Mouse (Mus musculus): ENCODE measurements around the gene Bicra. TPM values are rescaled to one million over a fixed set of nuclear protein-coding genes. Genes with fewer than 3 reads are reported as not detected.
A peak's percentile ranks its signal among the peaks of the same experiment; 100 is the strongest.

Bicra gene
- total RNA-seq, 2 experiments from 2014 or later: 7.1 to 8.3 TPM

GRCm38 (mm10) chr7:15954436-15954835, 93.3 kb downstream of the Bicra start:
- intact Hi-C loops (cut with DNase I): no loop called here
- no peak for DNase-seq (ENCODE audit: low spot score)

GRCm38 (mm10) chr7:15953307-15954074, 94.2 kb downstream of the Bicra start:
- intact Hi-C loops (cut with DNase I): no loop called here
- no peak for DNase-seq (ENCODE audit: low spot score)

DNA sequence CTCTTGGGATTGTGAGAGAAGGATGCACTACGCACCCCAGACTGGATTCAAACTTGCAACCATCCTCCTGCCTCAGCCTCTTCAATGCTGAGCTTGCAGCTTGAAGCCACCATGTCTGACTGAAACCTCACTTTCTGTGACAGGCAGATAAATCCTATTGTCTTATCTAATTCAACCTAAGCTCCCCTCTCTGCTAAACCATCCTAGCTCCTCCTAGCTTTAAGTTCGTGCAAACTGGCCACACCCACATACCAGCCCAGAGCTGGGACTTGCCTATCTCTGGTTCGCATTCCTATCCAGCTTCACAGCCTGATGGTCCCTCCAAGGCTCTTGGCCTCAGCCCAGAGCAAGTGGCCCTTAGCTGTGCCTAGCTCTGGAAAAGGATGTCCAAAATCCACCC, 95.3 kb downstream of the Bicra start:
- DNase-seq (ENCODE audit: low spot score): no peak
- intact Hi-C loops (cut with DNase I): no loop called here

- no peak for DNase-seq (ENCODE audit: low spot score)
- intact Hi-C loops (cut with DNase I): no loop called here
Measured at GRCm38 (mm10) chr7:15950008-15950407, 97.7 kb downstream of the Bicra start.

- DNase-seq (ENCODE audit: low spot score): no peak
- intact Hi-C loops (cut with DNase I): loop anchor here (10.0 kb wide), 1 partner anchor 325 kb away; the partner anchor contains the start of gene Inafm1
Measured at GRCm38 (mm10) chr7:15949216-15949790, 98.4 kb downstream of the Bicra start.

GRCm38 (mm10) chr7:15948381-15948941, 99.3 kb downstream of the Bicra start:
- peak; percentile 92 for DNase-seq (ENCODE audit: low spot score)
- intact Hi-C loops (cut with DNase I): loop anchor here (1.0 to 10.0 kb wide), 3 partner anchors 18 to 326 kb away; partner anchors contain the start of genes Ehd2 and Inafm1

GRCm38 (mm10) chr7:15947653-15948260, 100.0 kb downstream of the Bicra start:
- intact Hi-C loops (cut with DNase I): loop anchor here (1.0 to 10.0 kb wide), 3 partner anchors 17 to 327 kb away; partner anchors contain the start of genes Ehd2 and Inafm1
- DNase-seq (ENCODE audit: low spot score): no peak

DNA sequence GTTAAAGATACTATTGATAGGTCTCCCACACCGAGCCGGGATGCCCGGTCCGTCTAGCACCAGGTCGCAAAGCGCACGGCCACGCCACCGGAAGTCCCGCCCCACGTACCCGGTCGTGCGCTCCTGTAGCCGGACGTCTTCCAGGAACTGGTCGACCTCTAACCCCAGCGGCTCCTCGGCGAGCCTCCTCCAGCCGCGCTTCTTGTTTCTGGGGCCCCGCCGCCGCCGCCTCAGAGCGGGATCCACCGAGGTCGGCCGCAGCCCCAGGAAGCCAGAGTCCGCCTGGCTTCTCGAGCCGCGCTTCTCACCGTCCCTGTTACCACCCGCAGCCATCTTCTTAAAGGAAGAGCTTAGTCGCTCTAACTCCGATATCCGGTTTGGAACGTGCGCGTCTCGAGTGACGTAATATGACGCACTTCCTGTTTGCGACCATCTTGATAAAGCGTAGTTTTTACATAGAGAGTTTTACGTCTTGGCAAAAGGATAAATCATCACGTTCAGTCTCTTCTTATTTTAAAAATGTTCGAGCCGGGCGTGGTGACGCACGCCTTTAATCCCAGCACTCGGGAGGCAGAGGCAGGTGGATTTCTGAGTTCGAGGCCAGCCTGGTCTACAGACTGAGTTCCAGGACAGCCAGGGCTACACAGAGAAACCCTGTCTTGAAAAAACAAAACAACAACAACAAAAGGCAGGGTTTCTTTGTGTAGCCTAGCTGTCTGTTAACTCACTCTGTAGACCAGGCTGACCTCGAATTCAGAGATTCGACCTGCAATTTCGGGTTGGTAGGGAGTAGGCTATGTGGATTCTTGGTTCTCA, 101.8 kb downstream of the Bicra start, which contains the start of gene Nop53:
Nop53 (minus strand) TSS at position 354 of the 816 bp plus-strand sequence.
- intact Hi-C loops (cut with DNase I): loop anchor here (10.0 kb wide), 1 partner anchor 329 kb away; the partner anchor contains the start of gene Inafm1
- peak; percentile 87 for DNase-seq (ENCODE audit: low spot score)

- intact Hi-C loops (cut with DNase I): loop anchor here (10.0 kb wide), 1 partner anchor 330 kb away; the partner anchor contains the start of gene Inafm1
- no peak for DNase-seq (ENCODE audit: low spot score)
Measured at GRCm38 (mm10) chr7:15945211-15945610, 102.5 kb downstream of the Bicra start.

- intact Hi-C loops (cut with DNase I): loop anchor here (10.0 kb wide), 1 partner anchor 330 kb away; the partner anchor contains the start of gene Inafm1
- no peak for DNase-seq (ENCODE audit: low spot score)
Measured at GRCm38 (mm10) chr7:15944311-15944710, 103.4 kb downstream of the Bicra start.

- no peak for DNase-seq (ENCODE audit: low spot score)
- intact Hi-C loops (cut with DNase I): no loop called here
Measured at GRCm38 (mm10) chr7:15938621-15939020, 109.1 kb downstream of the Bicra start.

GRCm38 (mm10) chr7:15937491-15937890, 110.2 kb downstream of the Bicra start:
- no peak for DNase-seq (ENCODE audit: low spot score)
- intact Hi-C loops (cut with DNase I): no loop called here

GRCm38 (mm10) chr7:15933437-15934359, 114.0 kb downstream of the Bicra start:
- intact Hi-C loops (cut with DNase I): loop anchor here (5.0 kb wide), 1 partner anchor 114 kb away; the partner anchor contains the start of gene Bicra
- peak; percentile 62 for DNase-seq (ENCODE audit: low spot score)

DNA sequence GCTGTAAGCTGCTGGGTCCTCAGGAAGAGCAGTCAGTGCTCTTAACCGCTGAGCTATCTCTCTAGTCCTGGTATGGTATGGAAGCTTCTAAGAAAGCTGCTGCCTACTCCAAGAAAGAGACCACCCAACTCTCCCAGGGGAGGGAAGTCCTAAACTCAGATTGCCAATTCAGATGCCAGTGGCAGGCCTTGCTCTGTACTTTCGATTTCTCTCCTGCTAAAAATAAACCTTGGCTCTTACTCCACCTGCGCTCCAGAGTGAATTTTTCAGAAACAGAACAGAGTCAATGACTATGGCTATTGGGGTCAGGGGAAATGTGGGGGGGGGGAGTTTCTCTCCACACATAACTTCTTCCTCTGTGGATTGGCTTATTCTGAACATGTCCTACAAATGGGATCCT, 116.1 kb downstream of the Bicra start:
- intact Hi-C loops (cut with DNase I): loop anchor here (5.0 kb wide), 1 partner anchor 116 kb away; the partner anchor contains the start of gene Bicra
- DNase-seq (ENCODE audit: low spot score): no peak

- intact Hi-C loops (cut with DNase I): loop anchor here (1.0 to 5.0 kb wide), 3 partner anchors 18 to 117 kb away; partner anchors contain the start of genes Bicra and Ehd2
- no peak for DNase-seq (ENCODE audit: low spot score)
Measured at GRCm38 (mm10) chr7:15930543-15930942, 117.2 kb downstream of the Bicra start.

- intact Hi-C loops (cut with DNase I): loop anchor here (1.0 to 5.0 kb wide), 3 partner anchors 18 to 117 kb away; partner anchors contain the start of genes Bicra and Ehd2
- DNase-seq (ENCODE audit: low spot score): peak; percentile 40
Measured at GRCm38 (mm10) chr7:15929910-15930309, 117.8 kb downstream of the Bicra start.

- DNase-seq (ENCODE audit: low spot score): peak; percentile 81
- intact Hi-C loops (cut with DNase I): no loop called here
Measured at GRCm38 (mm10) chr7:15922220-15922773, 125.4 kb downstream of the Bicra start, which contains the start of gene Selenow. Selenow (minus strand) TSS chr7:15922402.

DNA sequence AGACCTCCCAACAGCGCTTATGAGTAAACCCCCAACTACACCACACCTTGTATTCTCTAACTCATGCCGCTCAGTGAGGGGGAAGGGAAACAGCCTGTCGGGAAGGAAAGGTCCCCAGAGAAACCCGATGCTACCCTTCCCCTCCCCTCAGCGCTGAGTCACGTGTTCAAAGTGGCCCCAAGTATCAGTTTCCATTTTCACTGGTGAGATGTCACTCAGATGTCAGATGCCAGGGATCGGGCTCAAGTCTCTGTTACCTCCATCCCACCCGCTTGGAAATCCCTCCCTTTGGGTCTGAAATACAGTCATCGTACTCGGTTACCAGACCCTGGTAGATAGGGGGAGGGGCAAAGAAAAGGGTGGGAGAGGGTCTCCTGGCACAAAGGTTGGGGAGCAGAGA, 125.9 kb downstream of the Bicra start:
- intact Hi-C loops (cut with DNase I): no loop called here

More for the DNA sequence above, 125.9 kb downstream of the Bicra start:
- DNase-seq (ENCODE audit: low spot score): peak; percentile 13

Measured in heart, postnatal 25 days (tissue).